Mouse (Mus musculus) heart, adult 8-10 months (tissue): Measurements from ENCODE around the gene Gnl2. TPM values are rescaled to one million over a fixed set of nuclear protein-coding genes. Genes with fewer than 3 reads are reported as not detected.

ENCODE experiments used
- DNase-seq: peaks from one replicate; pipeline ENCODE4 v3.0.0; 2022; ENCODE audit warnings: low spot score
- total RNA-seq, 4 experiments: library from RNA; stranded (reverse); gene quantifications; 2 replicates each; pipeline ENCODE4 v1.2.4; 2022

Gnl2 gene
- total RNA-seq, 4 experiments from 2014 or later, result 22.9 to 32.6 (median 24.3) TPM

DNA sequence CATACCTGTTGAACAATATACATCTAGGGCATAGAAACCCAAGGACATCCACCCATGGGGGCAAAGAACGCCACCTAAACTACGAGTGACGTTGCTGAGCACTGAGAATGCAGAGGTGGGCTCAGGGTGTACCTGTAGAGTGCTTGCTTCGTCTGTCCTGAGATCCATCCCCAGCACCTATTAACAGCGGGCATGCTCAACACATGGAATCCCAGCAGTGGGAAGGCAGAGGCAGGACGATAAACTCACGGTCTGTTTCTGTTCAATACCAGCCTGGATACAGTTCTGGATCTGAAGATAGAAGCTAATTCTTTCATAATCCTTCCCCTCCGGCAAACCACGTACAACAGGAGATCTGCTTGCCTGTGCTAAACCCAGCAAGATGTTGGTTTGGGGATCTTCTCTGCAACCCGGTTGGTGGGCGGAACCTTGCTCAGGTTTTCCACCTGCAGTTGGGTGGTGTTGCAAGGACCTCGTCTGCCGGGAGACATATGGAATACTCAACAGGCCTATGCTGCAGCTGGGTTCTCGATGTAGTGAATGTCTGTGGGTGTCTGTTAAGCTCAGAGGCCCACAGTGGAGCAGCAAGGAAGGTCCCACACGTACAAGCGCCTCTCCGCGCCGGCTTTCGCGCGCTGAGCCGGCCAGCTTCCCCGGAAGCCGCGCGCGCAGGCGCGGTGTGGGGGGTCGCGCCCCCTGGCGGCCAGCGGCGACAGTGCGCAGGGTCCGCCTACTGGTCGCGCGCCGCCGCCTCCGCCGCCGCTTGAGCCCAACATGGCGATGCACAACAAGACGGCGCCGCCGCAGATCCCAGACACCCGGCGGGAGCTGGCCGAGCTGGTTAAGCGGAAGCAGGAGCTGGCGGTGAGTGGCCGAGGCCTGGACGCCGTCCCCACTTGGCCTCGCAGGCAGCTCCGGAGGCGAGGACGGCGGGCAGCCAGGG lies 68.3 kb downstream of the Gnl2 start, which contains the start of gene Meaf6:
Gene Meaf6, plus strand, starts transcription at position 732 of the 943 bp plus-strand sequence.
- DNase-seq, result peak; percentile 87

DNA sequence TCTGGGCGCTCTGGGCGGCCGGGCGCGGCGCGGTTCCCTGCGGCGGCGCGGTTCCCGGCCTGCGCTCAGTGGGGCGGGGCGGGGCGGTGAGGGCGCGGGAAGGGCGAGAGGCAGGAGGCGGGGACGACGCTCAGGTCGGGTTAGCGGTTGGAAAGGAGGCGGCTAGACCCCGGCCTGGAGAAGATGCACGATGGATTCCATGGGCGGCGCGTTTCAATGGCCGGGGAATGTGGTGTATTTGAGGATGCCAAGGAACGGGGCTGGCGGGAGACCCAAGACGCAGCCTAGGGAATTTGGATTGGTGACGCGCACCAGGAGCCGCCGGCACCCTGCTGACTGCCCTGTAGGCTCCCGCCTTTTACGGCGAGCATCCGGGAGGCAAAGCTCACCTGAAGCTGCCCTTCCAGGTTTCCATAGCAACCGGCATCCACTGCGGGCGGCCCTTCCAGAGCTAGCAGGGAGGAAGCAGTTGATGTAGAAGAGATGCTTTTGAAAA lies 69.0 kb downstream of the Gnl2 start:
- DNase-seq, result no peak

DNA sequence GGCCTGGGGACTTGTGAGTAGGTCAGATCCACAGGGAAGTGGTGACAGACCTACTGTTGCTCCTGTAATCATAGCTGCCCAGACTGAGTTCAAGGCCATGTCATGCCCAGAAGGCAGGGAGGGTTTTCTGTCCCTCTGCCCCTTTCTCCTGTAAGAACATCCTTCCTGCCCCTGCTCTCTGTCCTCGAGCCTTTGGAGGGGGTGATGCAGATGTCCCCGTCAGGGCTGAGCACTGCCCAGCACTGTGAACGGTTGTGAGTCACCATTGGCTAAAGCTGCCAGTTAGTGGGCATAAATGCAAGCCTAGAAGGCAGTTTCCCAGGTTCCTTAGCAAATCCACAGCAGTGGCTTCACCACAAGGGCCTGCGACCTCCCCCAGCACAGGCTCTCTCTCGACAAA lies 76.6 kb downstream of the Gnl2 start:
- no peak for DNase-seq

DNA sequence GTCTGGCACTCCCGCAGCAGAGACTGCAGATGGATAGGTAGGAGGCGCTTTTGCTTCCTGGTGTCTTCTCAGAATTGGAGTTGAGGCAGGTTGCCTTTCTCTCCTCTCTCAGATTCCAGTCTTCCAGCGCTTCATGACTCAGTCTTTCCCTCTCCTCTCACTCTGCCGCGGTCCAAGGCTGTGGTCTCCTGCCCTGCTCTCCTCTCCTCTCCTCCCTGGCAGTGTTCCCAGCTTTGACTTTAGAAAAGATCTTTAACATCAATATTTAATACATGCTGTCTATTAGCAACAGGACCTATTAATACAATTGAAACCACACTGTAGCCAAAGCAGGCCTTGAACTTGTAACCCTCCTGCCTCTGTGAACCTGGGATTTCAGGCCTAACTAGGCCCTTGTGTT lies 79.7 kb downstream of the Gnl2 start:
- DNase-seq, result no peak

DNA sequence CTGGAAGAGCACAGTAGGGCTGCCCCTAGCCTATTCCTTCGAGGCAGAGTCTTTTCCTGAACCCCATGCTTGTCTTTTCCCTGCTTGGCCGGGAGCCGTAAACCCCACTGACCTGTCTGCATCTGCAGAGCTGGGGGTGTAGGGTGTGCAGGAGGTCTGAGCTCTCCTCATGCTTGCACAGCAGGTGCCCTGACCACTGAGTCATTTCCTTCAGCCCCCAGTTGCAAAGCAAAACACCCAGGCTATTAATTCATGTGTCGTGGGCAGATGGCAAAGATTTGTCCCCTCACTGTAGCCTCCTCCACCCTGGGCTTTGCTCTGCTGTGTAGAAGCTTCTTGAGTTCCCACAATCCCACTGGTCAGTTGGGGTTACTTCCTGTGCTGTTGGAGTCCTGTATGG lies 81.0 kb downstream of the Gnl2 start:
- no peak for DNase-seq

DNA sequence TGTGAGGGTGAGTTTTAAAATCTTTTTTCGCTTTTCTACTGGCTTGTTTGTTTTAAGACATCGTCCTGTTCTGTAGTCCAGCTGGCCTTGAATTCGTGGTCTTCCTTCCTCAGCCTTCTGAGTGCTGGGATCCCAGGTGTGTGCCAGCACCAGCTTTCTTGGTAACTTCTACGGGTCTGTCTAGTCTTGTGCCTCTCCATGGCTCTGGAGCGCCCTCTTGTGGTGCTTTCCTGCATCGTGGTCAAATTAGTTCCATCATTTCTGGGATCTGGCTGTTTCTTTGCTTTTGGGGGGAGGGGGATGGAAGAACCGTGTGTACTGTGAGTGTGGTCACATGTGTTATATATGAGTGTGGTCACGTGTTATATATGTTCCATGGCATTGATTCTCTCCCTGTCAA lies 83.1 kb downstream of the Gnl2 start:
- peak; percentile 78 for DNase-seq

DNA sequence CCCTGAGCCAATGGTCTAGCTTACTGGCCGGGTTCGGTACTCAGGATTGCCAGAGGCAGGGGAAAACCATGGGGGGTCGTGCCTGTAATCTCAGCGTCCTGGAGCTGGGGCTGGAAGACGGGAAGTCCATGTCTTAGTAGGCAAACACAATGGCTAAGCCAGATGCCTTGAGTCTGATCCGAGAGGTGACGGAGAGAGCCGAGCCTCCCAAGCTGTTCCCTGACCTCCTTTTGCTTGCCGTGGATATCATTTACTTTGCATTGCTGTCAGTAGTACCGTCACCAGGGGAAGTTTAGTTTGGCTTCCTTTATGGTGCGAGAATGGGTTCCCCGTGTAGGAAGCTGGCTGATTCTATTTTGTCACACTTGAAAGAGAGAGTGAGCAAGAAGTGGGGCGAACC lies 84.9 kb downstream of the Gnl2 start:
- no peak for DNase-seq

Other genes with a start within 250 kb of the Gnl2 start
- 10 to 100 TPM; 12.5 to 18.4 (median 14.5) TPM for gene Mtf1, start 214.5 kb upstream of the Gnl2 start, total RNA-seq
- gene Yrdc, start 165.9 kb upstream of the Gnl2 start, total RNA-seq, result 10 to 100 TPM; 20.8 to 22.5 (median 22.0) TPM
- gene 1110065P20Rik, start 165.4 kb upstream of the Gnl2 start, total RNA-seq, result 10 to 100 TPM; 18.2 to 23.5 (median 21.0) TPM
- gene Maneal, start 154.4 kb upstream of the Gnl2 start, total RNA-seq, result 1 to 10 TPM in 1 of 4 experiments, under 1 TPM in 3; 0.54 to 1.0 (median 0.69) TPM
- gene Epha10, start 135.7 kb upstream of the Gnl2 start, total RNA-seq, result not detected
- 10 to 100 TPM in 1 of 4 experiments, 1 to 10 TPM in 3; 5.8 to 11.1 (median 8.7) TPM for gene 9930104L06Rik, start 79.5 kb upstream of the Gnl2 start, total RNA-seq
- 1 to 10 TPM in 1 of 4 experiments, under 1 TPM in 3; 0.69 to 1.1 (median 0.85) TPM for gene Cdca8, start 77.3 kb upstream of the Gnl2 start, total RNA-seq
- 1 to 10 TPM; 3.1 to 6.6 (median 4.7) TPM for gene Rspo1, start 30.2 kb upstream of the Gnl2 start, total RNA-seq
- under 1 TPM in 1 of 4 experiments, not detected in 3; 0.11 TPM for gene Dnali1, start 49.1 kb downstream of the Gnl2 start, total RNA-seq
- 1 to 10 TPM; 6.2 to 8.1 (median 7.6) TPM for gene Snip1, start 50.1 kb downstream of the Gnl2 start, total RNA-seq
- 10 to 100 TPM; 13.3 to 20.8 (median 19.9) TPM for gene Meaf6, start 68.5 kb downstream of the Gnl2 start, total RNA-seq
- 1 to 10 TPM; 3.5 to 5.7 (median 3.9) TPM for gene Zc3h12a, start 111.3 kb downstream of the Gnl2 start, total RNA-seq